Mouse (Mus musculus) CD4-positive helper T cell, adult 2 months (primary cell): Measurements from ENCODE around the gene Phactr4.

Experiments used
- DNase-seq: peaks from one replicate; pipeline ENCODE4 v3.0.0-alpha.2; 2012; ENCODE audit warnings: low read depth, missing footprints, low spot score

Phactr4 gene

GRCm38 (mm10) chr4:132338943-132339342 lies 83.3 kb downstream of the Phactr4 start:
- DNase-seq = no peak

- DNase-seq = no peak
Observed at GRCm38 (mm10) chr4:132332880-132333279, 89.4 kb downstream of the Phactr4 start.

GRCm38 (mm10) chr4:132331960-132332359 lies 90.3 kb downstream of the Phactr4 start:
- no peak for DNase-seq

GRCm38 (mm10) chr4:132329835-132330354 lies 92.4 kb downstream of the Phactr4 start:
- no peak for DNase-seq

GRCm38 (mm10) chr4:132329115-132329834 lies 93.0 kb downstream of the Phactr4 start, which contains the start of gene Trnau1ap:
Gene Trnau1ap, minus strand, starts transcription at chr4:132329538.
- DNase-seq = peak; percentile 91

GRCm38 (mm10) chr4:132328391-132328982 lies 93.8 kb downstream of the Phactr4 start:
- no peak for DNase-seq

- DNase-seq = no peak
Observed at GRCm38 (mm10) chr4:132326481-132326880, 95.8 kb downstream of the Phactr4 start.

- no peak for DNase-seq
Observed at GRCm38 (mm10) chr4:132315711-132316110, 106.6 kb downstream of the Phactr4 start.

GRCm38 (mm10) chr4:132312627-132313026 lies 109.7 kb downstream of the Phactr4 start:
- DNase-seq = no peak

- DNase-seq = no peak
Observed at GRCm38 (mm10) chr4:132311801-132312200, 110.5 kb downstream of the Phactr4 start.

GRCm38 (mm10) chr4:132311209-132311608 lies 111.1 kb downstream of the Phactr4 start:
- DNase-seq = no peak

GRCm38 (mm10) chr4:132309849-132310472 lies 112.3 kb downstream of the Phactr4 start:
- peak; percentile 84 for DNase-seq

- peak; percentile 80 for DNase-seq
Observed at GRCm38 (mm10) chr4:132309140-132309848, 113.0 kb downstream of the Phactr4 start.

- DNase-seq = peak; percentile 93
Observed at GRCm38 (mm10) chr4:132308437-132309139, 113.7 kb downstream of the Phactr4 start.

GRCm38 (mm10) chr4:132306004-132306403 lies 116.3 kb downstream of the Phactr4 start:
- no peak for DNase-seq
